Mouse (Mus musculus): ENCODE measurements around the gene Fam76b. TPM values are rescaled to one million over a fixed set of nuclear protein-coding genes. Genes with fewer than 3 reads are reported as not detected.
"Not testable (repeated sequence)": the region's sequence is repeated elsewhere in the genome, so short reads cannot be mapped to it uniquely, and the experiment has no call there.

Fam76b gene
- total RNA-seq (2021) = 10 to 100 TPM; 19.3 to 19.9 TPM
- long read RNA-seq, experiment 1, partial matches to known transcripts = 0 of 6 reads
- long read RNA-seq, experiment 1, other reads (novel, unspliced or antisense) = 3 of 6 reads
- long read RNA-seq, experiment 2, partial matches to known transcripts = 0 of 5 reads
- long read RNA-seq, experiment 2, other reads (novel, unspliced or antisense) = 3 of 5 reads

GRCm38 (mm10) chr9:13827406-13828086, at the start of gene Fam76b:
Gene Fam76b (plus strand): TSS chr9:13827716.
- intact Hi-C loops (cut with DNase I) = loop anchor here (2.0 to 5.0 kb wide), 2 partner anchors 585 to 675 kb away; partner anchors contain the start of genes Cwc15 and Kdm4d
- peak; percentile 99 to 100 for DNase-seq (ENCODE audit: extremely low spot score in 1 of 2, low spot score in 2 of 2)
- peak within 1 kb of the TSS; percentile 98 for H3K4me3 ChIP-seq
- no peak for TF ChIP-seq CTCF (IDR thresholded peaks at IDR 0.05)
- H3K27ac ChIP-seq = peak within 1 kb of the TSS; percentile 99

- no peak for TF ChIP-seq CTCF (IDR thresholded peaks at IDR 0.05)
- intact Hi-C loops (cut with DNase I) = no loop called here
- Histone ChIP-seq H3K27ac (no peak overlapping the region), H3K4me3 (no peak overlapping the region)
- no peak for DNase-seq (ENCODE audit: extremely low spot score in 1 of 2, low spot score in 2 of 2)
Observed at GRCm38 (mm10) chr9:13781985-13782384, 45.5 kb upstream of the Fam76b start.

GRCm38 (mm10) chr9:13790864-13791263, 36.7 kb upstream of the Fam76b start:
- DNase-seq (ENCODE audit: extremely low spot score in 1 of 2, low spot score in 2 of 2); H3K27ac ChIP-seq; H3K4me3 ChIP-seq; intact Hi-C loops (cut with DNase I): not testable (repeated sequence)

GRCm38 (mm10) chr9:13794302-13794701, 33.2 kb upstream of the Fam76b start:
- Histone ChIP-seq H3K27ac (no peak overlapping the region), H3K4me3 (no peak overlapping the region)
- no peak; the same call in 1 of the 2 replicates for TF ChIP-seq CTCF (IDR thresholded peaks at IDR 0.05)
- no peak for DNase-seq (ENCODE audit: extremely low spot score in 1 of 2, low spot score in 2 of 2)
- intact Hi-C loops (cut with DNase I) = no loop called here

- no peak for DNase-seq (ENCODE audit: extremely low spot score in 1 of 2, low spot score in 2 of 2)
- Histone ChIP-seq H3K4me3 (no peak overlapping the region), H3K27ac (no peak overlapping the region)
- TF ChIP-seq CTCF (IDR thresholded peaks at IDR 0.05) = no peak
- intact Hi-C loops (cut with DNase I) = no loop called here
Observed at GRCm38 (mm10) chr9:13794756-13795155, 32.8 kb upstream of the Fam76b start.

GRCm38 (mm10) chr9:13804480-13804879, 23.0 kb upstream of the Fam76b start:
- H3K4me3 ChIP-seq = no peak overlapping the region
- TF ChIP-seq CTCF (IDR thresholded peaks at IDR 0.05) = no peak
- intact Hi-C loops (cut with DNase I) = no loop called here
- DNase-seq (ENCODE audit: extremely low spot score in 1 of 2, low spot score in 2 of 2) = no peak
- H3K27ac ChIP-seq = no peak overlapping the region

GRCm38 (mm10) chr9:13806854-13807253, 20.7 kb upstream of the Fam76b start:
- intact Hi-C loops (cut with DNase I) = loop anchor here (5.0 kb wide), 1 partner anchor 575 kb away; no protein-coding TSS in a partner anchor
- no peak for TF ChIP-seq CTCF (IDR thresholded peaks at IDR 0.05)
- no peak for DNase-seq (ENCODE audit: extremely low spot score in 1 of 2, low spot score in 2 of 2)
- no peak overlapping the region for H3K4me3 ChIP-seq
- no peak overlapping the region for H3K27ac ChIP-seq

- no peak for DNase-seq (ENCODE audit: extremely low spot score in 1 of 2, low spot score in 2 of 2)
- no peak for TF ChIP-seq CTCF (IDR thresholded peaks at IDR 0.05)
- no peak overlapping the region for H3K4me3 ChIP-seq
- intact Hi-C loops (cut with DNase I) = loop anchor here (5.0 kb wide), 1 partner anchor 575 kb away; no protein-coding TSS in a partner anchor
- no peak overlapping the region for H3K27ac ChIP-seq
Observed at GRCm38 (mm10) chr9:13807657-13808056, 19.9 kb upstream of the Fam76b start.

- intact Hi-C loops (cut with DNase I) = loop anchor here (5.0 kb wide), 1 partner anchor 578 kb away; no protein-coding TSS in a partner anchor
- TF ChIP-seq CTCF (IDR thresholded peaks at IDR 0.05) = peak; percentile 27
- DNase-seq (ENCODE audit: extremely low spot score in 1 of 2, low spot score in 2 of 2) = no peak
Observed at GRCm38 (mm10) chr9:13809937-13810336, 17.6 kb upstream of the Fam76b start.

GRCm38 (mm10) chr9:13818369-13818768, 9.1 kb upstream of the Fam76b start:
- intact Hi-C loops (cut with DNase I) = no loop called here
- Histone ChIP-seq H3K4me3 (no peak overlapping the region), H3K27ac (no peak overlapping the region)
- no peak for DNase-seq (ENCODE audit: extremely low spot score in 1 of 2, low spot score in 2 of 2)
- no peak for TF ChIP-seq CTCF (IDR thresholded peaks at IDR 0.05)

More at GRCm38 (mm10) chr9:13809937-13810336, 17.6 kb upstream of the Fam76b start:
- H3K4me3 ChIP-seq = no peak overlapping the region
- no peak overlapping the region for H3K27ac ChIP-seq

- H3K4me3 ChIP-seq = no peak overlapping the region
- no peak for DNase-seq (ENCODE audit: extremely low spot score in 1 of 2, low spot score in 2 of 2)
- no peak for TF ChIP-seq CTCF (IDR thresholded peaks at IDR 0.05)
- H3K27ac ChIP-seq = no peak overlapping the region
- intact Hi-C loops (cut with DNase I) = no loop called here
Observed at GRCm38 (mm10) chr9:13820774-13821173, 6.7 kb upstream of the Fam76b start.

- intact Hi-C loops (cut with DNase I) = loop anchor here (2.0 to 5.0 kb wide), 2 partner anchors 583 to 676 kb away; partner anchors contain the start of genes Cwc15 and Kdm4d
- Histone ChIP-seq H3K27ac (peak overlapping the region; percentile 85), H3K4me3 (peak overlapping the region; percentile 98)
- TF ChIP-seq CTCF (IDR thresholded peaks at IDR 0.05) = no peak
- DNase-seq (ENCODE audit: extremely low spot score in 1 of 2, low spot score in 2 of 2) = no peak
Observed at GRCm38 (mm10) chr9:13825896-13826295, 1.6 kb upstream of the Fam76b start.
